Mouse (Mus musculus): ENCODE measurements around the gene Gm11238. TPM values are rescaled to one million over a fixed set of nuclear protein-coding genes. Genes with fewer than 3 reads are reported as not detected.
"Not testable (repeated sequence)": the region's sequence is repeated elsewhere in the genome, so short reads cannot be mapped to it uniquely, and the experiment has no call there.

The Gm11238 gene
- not detected for total RNA-seq (2021)
- long read RNA-seq, result 0 reads

- DNase-seq (ENCODE audit: low spot score in 2 of 2), result not testable (repeated sequence)
Measured at GRCm38 (mm10) chr4:73607581-73607980, at the start of gene Gm11238. Gm11238 (plus strand) TSS chr4:73607881.

- peak; percentile 6 to 14 for DNase-seq (ENCODE audit: low spot score in 2 of 2)
Measured at GRCm38 (mm10) chr4:73599248-73599647, 8.4 kb upstream of the Gm11238 start.

- not testable (repeated sequence) for DNase-seq (ENCODE audit: low spot score in 2 of 2)
Measured at GRCm38 (mm10) chr4:73622684-73623083, 15.0 kb downstream of the Gm11238 start, which contains the start of gene Gm11237. Gm11237 (plus strand) TSS chr4:73622984.

GRCm38 (mm10) chr4:73637821-73638220 is 30.1 kb downstream of the Gm11238 start, which contains the start of gene Gm11236:
Gm11236 (plus strand) TSS chr4:73638121.
- not testable (repeated sequence) for DNase-seq (ENCODE audit: low spot score in 2 of 2)

- not testable (repeated sequence) for DNase-seq (ENCODE audit: low spot score in 2 of 2)
Measured at GRCm38 (mm10) chr4:73661864-73662263, 54.2 kb downstream of the Gm11238 start.

GRCm38 (mm10) chr4:73668054-73668453 is 60.4 kb downstream of the Gm11238 start, which contains the start of gene Gm11239:
Gm11239 (plus strand) TSS chr4:73668354.
- DNase-seq (ENCODE audit: low spot score in 2 of 2), result not testable (repeated sequence)

GRCm38 (mm10) chr4:73683216-73683615 is 75.5 kb downstream of the Gm11238 start, which contains the start of gene Gm428:
Gm428 (plus strand) TSS chr4:73683516.
- not testable (repeated sequence) for DNase-seq (ENCODE audit: low spot score in 2 of 2)

Other genes with a start within 250 kb of the Gm11238 start
- not detected for gene Gm11487, start 202.8 kb upstream of the Gm11238 start, total RNA-seq (2021)
- gene Gm11237, start 15.1 kb downstream of the Gm11238 start, total RNA-seq (2021), result not detected
- not detected for gene Gm11236, start 30.2 kb downstream of the Gm11238 start, total RNA-seq (2021)
- not detected for gene Gm11239, start 60.5 kb downstream of the Gm11238 start, total RNA-seq (2021)
- not detected for gene Gm428, start 75.6 kb downstream of the Gm11238 start, total RNA-seq (2021)
- gene Rasef, start 183.1 kb downstream of the Gm11238 start, total RNA-seq (2021), result 1 to 10 TPM in 1 of 2 experiments, under 1 TPM in 1; 0.58 to 1.1 TPM